Mouse (Mus musculus) midbrain, embryonic 14.5 days (tissue): ENCODE measurements around the gene Coch. TPM values are rescaled to one million over a fixed set of nuclear protein-coding genes. Genes with fewer than 3 reads are reported as not detected.

Source experiments
- polyA plus RNA-seq: library from polyadenylated mRNA; unstranded; fragments of >200 nt; fragmentation: Nextera tagmentation; extraction: Ambion mirVana; gene quantifications from 2 replicates; pipeline ENCODE4 v1.2.1, GENCODE M21; 2014

Gene Coch
- polyA plus RNA-seq, 1 experiment from 2014 or later: 14.7 TPM

Other genes with a start within 250 kb of the Coch start
- gene G2e3, start 245.3 kb upstream of the Coch start, polyA plus RNA-seq: 19.0 and 24.5 TPM in 2 replicates
- 61.7 and 76.5 TPM in 2 replicates for gene Scfd1, start 215.8 kb upstream of the Coch start, polyA plus RNA-seq
- gene Ap4s1, start 97.7 kb downstream of the Coch start, polyA plus RNA-seq: 53.9 and 66.1 TPM in 2 replicates
- gene Strn3, start 98.6 kb downstream of the Coch start, polyA plus RNA-seq: 43.9 and 51.5 TPM in 2 replicates
- gene Hectd1, start 236.2 kb downstream of the Coch start, polyA plus RNA-seq: 41.9 and 47.5 TPM in 2 replicates